Mouse (Mus musculus) Muller cell, postnatal 12 days (primary cell): Measurements from ENCODE around the gene Tmub2.

ENCODE experiments used
- DNase-seq: peaks from one replicate; pipeline ENCODE4 v3.0.0-alpha.2; 2015; ENCODE audit errors: inconsistent ontology term

Gene Tmub2

GRCm38 (mm10) chr11:102284501-102285094 lies at the start of gene Tmub2:
TSS of gene Tmub2 (plus strand) at chr11:102284931.
- peak; percentile 98 for DNase-seq

GRCm38 (mm10) chr11:102236022-102236421 lies 48.7 kb upstream of the Tmub2 start:
- DNase-seq: no peak

GRCm38 (mm10) chr11:102240636-102241035 lies 44.1 kb upstream of the Tmub2 start:
- DNase-seq: no peak

GRCm38 (mm10) chr11:102241246-102241645 lies 43.5 kb upstream of the Tmub2 start:
- no peak for DNase-seq

GRCm38 (mm10) chr11:102241874-102242273 lies 42.9 kb upstream of the Tmub2 start:
- no peak for DNase-seq

- DNase-seq: peak; percentile 93
These were observed 39.7 kb upstream of the Tmub2 start for GRCm38 (mm10) chr11:102244926-102245449.

GRCm38 (mm10) chr11:102245581-102246272 lies 39.0 kb upstream of the Tmub2 start:
- no peak for DNase-seq

GRCm38 (mm10) chr11:102246273-102246635 lies 38.5 kb upstream of the Tmub2 start:
- DNase-seq: no peak

- no peak for DNase-seq
These were observed 37.9 kb upstream of the Tmub2 start for GRCm38 (mm10) chr11:102246871-102247270.

- peak; percentile 91 for DNase-seq
These were observed 36.0 kb upstream of the Tmub2 start, which contains the start of gene BC030867 for GRCm38 (mm10) chr11:102248630-102249230. TSS of gene BC030867 (plus strand) at chr11:102248882.

GRCm38 (mm10) chr11:102249351-102250090 lies 35.2 kb upstream of the Tmub2 start:
- DNase-seq: no peak

GRCm38 (mm10) chr11:102257514-102257913 lies 27.2 kb upstream of the Tmub2 start:
- peak; percentile 36 for DNase-seq

GRCm38 (mm10) chr11:102258095-102258494 lies 26.6 kb upstream of the Tmub2 start:
- DNase-seq: no peak

GRCm38 (mm10) chr11:102258521-102258920 lies 26.2 kb upstream of the Tmub2 start:
- DNase-seq: no peak

GRCm38 (mm10) chr11:102263211-102263610 lies 21.5 kb upstream of the Tmub2 start:
- DNase-seq: no peak

GRCm38 (mm10) chr11:102265816-102266215 lies 18.9 kb upstream of the Tmub2 start:
- DNase-seq: no peak

- DNase-seq: peak; percentile 38
These were observed 17.9 kb upstream of the Tmub2 start for GRCm38 (mm10) chr11:102266631-102267355.

GRCm38 (mm10) chr11:102267480-102267879 lies 17.3 kb upstream of the Tmub2 start:
- peak; percentile 64 for DNase-seq

- DNase-seq: no peak
These were observed 16.0 kb upstream of the Tmub2 start, which contains the start of gene Asb16 for GRCm38 (mm10) chr11:102268520-102269244. TSS of gene Asb16 (plus strand) at chr11:102268743.

GRCm38 (mm10) chr11:102276411-102276915 lies 8.3 kb upstream of the Tmub2 start:
- peak; percentile 51 for DNase-seq
